Mouse (Mus musculus): ENCODE results near the gene Stk38l. TPM values are rescaled to one million over a fixed set of nuclear protein-coding genes. Genes with fewer than 3 reads are reported as not detected.
"Not testable (repeated sequence)": the region's sequence is repeated elsewhere in the genome, so short reads cannot be mapped to it uniquely, and the experiment has no call there.

Gene Stk38l
- total RNA-seq, 2 experiments from 2014 or later: 3.2 to 5.9 TPM

GRCm38 (mm10) chr6:146764593-146764992, 39.8 kb downstream of the Stk38l start:
- ATAC-seq (replicated peaks; ENCODE audit: low FRiP score, poor library complexity, severe bottlenecking): no peak

GRCm38 (mm10) chr6:146765270-146765669, 40.5 kb downstream of the Stk38l start:
- ATAC-seq (replicated peaks; ENCODE audit: low FRiP score, poor library complexity, severe bottlenecking): no peak

GRCm38 (mm10) chr6:146768813-146769404, 44.1 kb downstream of the Stk38l start:
- no peak for ATAC-seq (replicated peaks; ENCODE audit: low FRiP score, poor library complexity, severe bottlenecking)

GRCm38 (mm10) chr6:146770005-146770745, 45.4 kb downstream of the Stk38l start:
- no peak for ATAC-seq (replicated peaks; ENCODE audit: low FRiP score, poor library complexity, severe bottlenecking)

- ATAC-seq (replicated peaks; ENCODE audit: low FRiP score, poor library complexity, severe bottlenecking): no peak
Measured at GRCm38 (mm10) chr6:146770808-146771207, 46.0 kb downstream of the Stk38l start.

- ATAC-seq (replicated peaks; ENCODE audit: low FRiP score, poor library complexity, severe bottlenecking): not testable (repeated sequence)
Measured at GRCm38 (mm10) chr6:146775864-146776263, 51.1 kb downstream of the Stk38l start.

GRCm38 (mm10) chr6:146776610-146777389, 52.0 kb downstream of the Stk38l start:
- ATAC-seq (replicated peaks; ENCODE audit: low FRiP score, poor library complexity, severe bottlenecking): no peak

- ATAC-seq (replicated peaks; ENCODE audit: low FRiP score, poor library complexity, severe bottlenecking): no peak
Measured at GRCm38 (mm10) chr6:146778055-146778454, 53.3 kb downstream of the Stk38l start.

- no peak for ATAC-seq (replicated peaks; ENCODE audit: low FRiP score, poor library complexity, severe bottlenecking)
Measured at GRCm38 (mm10) chr6:146781566-146781965, 56.8 kb downstream of the Stk38l start.

GRCm38 (mm10) chr6:146793527-146793926, 68.7 kb downstream of the Stk38l start:
- ATAC-seq (replicated peaks; ENCODE audit: low FRiP score, poor library complexity, severe bottlenecking): no peak

- ATAC-seq (replicated peaks; ENCODE audit: low FRiP score, poor library complexity, severe bottlenecking): no peak
Measured at GRCm38 (mm10) chr6:146795166-146795923, 70.5 kb downstream of the Stk38l start.

GRCm38 (mm10) chr6:146795924-146796545, 71.2 kb downstream of the Stk38l start, which contains the start of gene Arntl2:
Arntl2 (plus strand) TSS chr6:146796055.
- no peak for ATAC-seq (replicated peaks; ENCODE audit: low FRiP score, poor library complexity, severe bottlenecking)

GRCm38 (mm10) chr6:146797446-146797845, 72.7 kb downstream of the Stk38l start:
- ATAC-seq (replicated peaks; ENCODE audit: low FRiP score, poor library complexity, severe bottlenecking): no peak

GRCm38 (mm10) chr6:146809991-146810390, 85.2 kb downstream of the Stk38l start:
- ATAC-seq (replicated peaks; ENCODE audit: low FRiP score, poor library complexity, severe bottlenecking): no peak

GRCm38 (mm10) chr6:146813007-146813406, 88.2 kb downstream of the Stk38l start:
- ATAC-seq (replicated peaks; ENCODE audit: low FRiP score, poor library complexity, severe bottlenecking): no peak

- no peak for ATAC-seq (replicated peaks; ENCODE audit: low FRiP score, poor library complexity, severe bottlenecking)
Measured at GRCm38 (mm10) chr6:146820177-146820965, 95.6 kb downstream of the Stk38l start.

GRCm38 (mm10) chr6:146821958-146822357, 97.2 kb downstream of the Stk38l start:
- no peak for ATAC-seq (replicated peaks; ENCODE audit: low FRiP score, poor library complexity, severe bottlenecking)

- no peak for ATAC-seq (replicated peaks; ENCODE audit: low FRiP score, poor library complexity, severe bottlenecking)
Measured at GRCm38 (mm10) chr6:146824727-146825486, 100.1 kb downstream of the Stk38l start.
